In genomic region chr7:130936472-130936951, GRCm38 (mm10) we compare ENCODE assay signal across 8 mouse cellular contexts. TPM values are rescaled to one million over a fixed set of nuclear protein-coding genes. Genes with fewer than 3 reads are reported as not detected.
DNase-seq lines count a peak whose midpoint lies in the region; ATAC-seq and TF ChIP-seq lines count a peak whose summit lies in the region.

No protein-coding gene starts in this region.

- TF ChIP-seq CTCF in heart, adult 2 months (IDR thresholded peaks at IDR 0.05), result no peak
- TF ChIP-seq CTCF in kidney, adult 2 months (conservative IDR thresholded peaks at IDR 0.05; ENCODE audit: insufficient read depth, insufficient read length, low read depth, low read length), result no peak
- TF ChIP-seq CTCF in lung, postnatal 0 days (IDR thresholded peaks at IDR 0.05), result no peak

- TF ChIP-seq EP300 in heart, adult 2 months (IDR thresholded peaks at IDR 0.05; ENCODE audit: insufficient read depth, low read depth, low read length), result no peak
- TF ChIP-seq EP300 in lung, postnatal 0 days (IDR thresholded peaks at IDR 0.05), result no peak

- peak; percentile 40 to 43 for DNase-seq in adrenal gland, adult 18-20 months (ENCODE audit: low spot score in 2 of 2)
- no peak for DNase-seq in adrenal gland, postnatal 4 days (ENCODE audit: low spot score in 2 of 2)
- peak; percentile 11 for DNase-seq in embryo, embryonic 10 days (ENCODE audit: low spot score)
- DNase-seq in heart, adult 2 months, result peak; percentile 74 to 81
- peak; percentile 80 for DNase-seq in kidney, adult 2 months
- DNase-seq in lung, postnatal 0 days (ENCODE audit: low spot score), result peak; percentile 46
- no peak for DNase-seq in right cerebral cortex, postnatal 4 days

- H3K27ac ChIP-seq in heart, adult 2 months, result peak overlapping the region; percentile 85
- H3K27ac ChIP-seq in kidney, adult 2 months (ENCODE audit: insufficient read depth, low read depth, low read length), result peak overlapping the region; percentile 58
- no peak overlapping the region for H3K27ac ChIP-seq in lung, postnatal 0 days (ENCODE audit: low read length)

- H3K4me1 ChIP-seq in heart, adult 2 months (ENCODE audit: control insufficient read depth, insufficient read depth, low read length), result peaks cover 3% of the 10 kb centered on the region
- peaks cover 13% of the 10 kb centered on the region; the same call in 1 of the 2 replicates for H3K4me1 ChIP-seq in kidney, adult 2 months (ENCODE audit: control insufficient read depth, insufficient read depth, low read length)
- H3K4me1 ChIP-seq in lung, postnatal 0 days (ENCODE audit: insufficient read depth, low read depth, low read length), result peaks cover 7% of the 10 kb centered on the region; the same call in 1 of the 2 replicates

- H3K9ac ChIP-seq in heart, adult 2 months (ENCODE audit: low read depth, low read length), result peak overlapping the region; percentile 93
- H3K9ac ChIP-seq in lung, postnatal 0 days (replicated peaks; ENCODE audit: low read depth), result peak overlapping the region; percentile 19; the same call in 1 of the 2 replicates

- intact Hi-C loops in heart, adult 2 months (cut with DNase I), result loop anchor here (2.0 kb wide), 1 partner anchor 32 kb away; no protein-coding TSS in a partner anchor

- no peaks in the 10 kb centered on the region for H3K36me3 ChIP-seq in heart, adult 2 months (ENCODE audit: control insufficient read depth, insufficient read depth, low read length)
- H3K36me3 ChIP-seq in kidney, adult 2 months (ENCODE audit: control insufficient read depth, insufficient read depth, low read length), result no peaks in the 10 kb centered on the region
- no peaks in the 10 kb centered on the region for H3K36me3 ChIP-seq in lung, postnatal 0 days (ENCODE audit: insufficient read depth, low read length)

- WGBS in heart, adult 2 months, result 1% methylated on average over 49 of the region's 49 CpGs
- under 1% methylated on average over 49 of the region's 49 CpGs for WGBS in kidney, adult 2 months
- WGBS in lung, postnatal 0 days, result 3% methylated on average over 43 of the region's 49 CpGs

- peak; percentile 57 for ATAC-seq in lung, postnatal 0 days
- ATAC-seq in inflammation-experienced regulatory T-cells, adult 6 months, result no peak

- 0 out of 2 replicates have a peak, but pooled peaks have one; percentile 35 for TF ChIP-seq POLR2A in heart, adult 2 months (IDR thresholded peaks at IDR 0.05; ENCODE audit: insufficient read depth, low read depth, low read length)
- TF ChIP-seq POLR2A in kidney, adult 2 months (IDR thresholded peaks at IDR 0.05; ENCODE audit: low read depth, low read length), result no peak

- H3K9me3 ChIP-seq in lung, postnatal 0 days (ENCODE audit: low read length), result no peaks in the 10 kb centered on the region

- H3K4me3 ChIP-seq in heart, adult 2 months, result peak overlapping the region; percentile 64
- H3K4me3 ChIP-seq in kidney, adult 2 months (ENCODE audit: insufficient read depth, low read depth, low read length), result peak overlapping the region; percentile 78
- peak overlapping the region; percentile 49 for H3K4me3 ChIP-seq in lung, postnatal 0 days (ENCODE audit: low read depth, low read length)

- H3K4me2 ChIP-seq in lung, postnatal 0 days (replicated peaks; ENCODE audit: low read depth, low read length), result peak overlapping the region; percentile 80

- no peaks in the 10 kb centered on the region for H3K79me2 ChIP-seq in heart, adult 2 months (replicated peaks; ENCODE audit: control insufficient read depth, insufficient read depth, low read length)

- no peaks in the 10 kb centered on the region for H3K27me3 ChIP-seq in heart, adult 2 months (ENCODE audit: control insufficient read depth, insufficient read depth, low read length)
- no peaks in the 10 kb centered on the region for H3K27me3 ChIP-seq in kidney, adult 2 months (replicated peaks; ENCODE audit: control insufficient read depth, insufficient read depth, low read length)
- peaks cover 34% of the 10 kb centered on the region; the same call in 1 of the 2 replicates for H3K27me3 ChIP-seq in lung, postnatal 0 days (replicated peaks; ENCODE audit: insufficient read depth, low read length)

RNA-seq across cellular contexts. Expression of gene Htra1, which starts 0.6 kb away (rescaled TPM):
- 10 to 100 TPM; 31.8 to 79.5 TPM for total RNA-seq in adrenal gland, adult 18-20 months (2021)
- total RNA-seq in adrenal gland, postnatal 4 days (2021), result 10 to 100 TPM; 52.9 to 66.2 TPM
- total RNA-seq in heart, adult 2 months (2021), result 100 to 1,000 TPM; 102 to 117 TPM
- polyA plus RNA-seq in heart, adult 2 months (2012; rRNA removed), result 85.7 and 91.1 TPM in 2 replicates
- polyA plus RNA-seq in kidney, adult 2 months (2012; rRNA removed), result 97.0 and 98.2 TPM in 2 replicates
- 44.6 and 52.1 TPM in 2 replicates for polyA plus RNA-seq in lung, postnatal 0 days (2015; fragmentation: Nextera tagmentation; extraction: Ambion mirVana)
- polyA plus RNA-seq in inflammation-experienced regulatory T-cells, adult 6 months (2017; shearing (Covaris generic)), result not detected

Comparison
In these comparisons a context has a peak if more than half of its experiments do, and no peak if none do; other contexts are left out.
1. DNase-seq: peak in adrenal gland, adult 18-20 months (2 of 2), embryo, embryonic 10 days (single experiment), heart, adult 2 months (2 of 2), kidney, adult 2 months (single experiment) and lung, postnatal 0 days (single experiment); none in adrenal gland, postnatal 4 days (0 of 2) and right cerebral cortex, postnatal 4 days (single experiment).
2. RNA of gene Htra1, which starts 0.6 kb away (polyA plus RNA-seq): 97.0 to 98.2 TPM in kidney, adult 2 months, 85.7 to 91.1 TPM in heart, adult 2 months and 44.6 to 52.1 TPM in lung, postnatal 0 days; not detected in inflammation-experienced regulatory T-cells, adult 6 months; every median in the first group is over 10 times any median in the second.
3. Peak in every context shown above with its lines, with median percentiles within 50 percentile points of each other: H3K4me3 ChIP-seq.